Mouse (Mus musculus): ENCODE results near the gene Slc20a1. TPM values are rescaled to one million over a fixed set of nuclear protein-coding genes. Genes with fewer than 3 reads are reported as not detected.

Slc20a1 gene
- polyA plus RNA-seq, 2 experiments from 2014 or later, result 94.7 to 130 TPM

DNA sequence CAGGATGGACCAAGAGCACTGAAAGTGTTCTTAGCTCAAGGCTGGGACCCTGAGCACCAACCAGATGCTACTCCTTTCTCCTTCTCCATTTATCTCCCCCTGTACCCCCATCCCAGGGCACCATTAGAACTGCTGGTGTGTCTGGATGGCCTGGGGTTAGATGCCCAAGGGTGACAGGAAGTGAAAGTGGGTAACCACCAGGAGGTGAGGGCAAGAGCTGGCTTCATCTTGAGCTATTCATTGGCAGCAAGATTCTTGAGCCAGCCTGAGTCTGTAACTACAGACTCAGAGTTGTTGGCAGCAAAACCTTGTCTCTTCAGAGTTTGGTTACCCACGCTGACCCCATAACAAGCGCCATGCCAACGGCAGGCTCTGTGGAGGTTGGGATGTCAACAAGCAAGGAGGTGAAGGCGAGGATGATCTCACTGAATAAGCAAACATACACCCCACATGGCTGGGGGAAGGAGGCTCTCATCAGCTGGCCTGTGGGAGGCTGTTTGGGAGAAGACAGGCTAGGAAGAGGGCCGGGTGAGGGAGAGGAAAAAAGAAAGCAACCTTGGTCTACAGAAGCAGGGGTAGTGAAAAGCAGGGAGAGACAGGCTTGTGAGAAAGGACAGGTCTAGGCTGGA is 12.2 kb upstream of the Slc20a1 start:
- ATAC-seq, result no peak

DNA sequence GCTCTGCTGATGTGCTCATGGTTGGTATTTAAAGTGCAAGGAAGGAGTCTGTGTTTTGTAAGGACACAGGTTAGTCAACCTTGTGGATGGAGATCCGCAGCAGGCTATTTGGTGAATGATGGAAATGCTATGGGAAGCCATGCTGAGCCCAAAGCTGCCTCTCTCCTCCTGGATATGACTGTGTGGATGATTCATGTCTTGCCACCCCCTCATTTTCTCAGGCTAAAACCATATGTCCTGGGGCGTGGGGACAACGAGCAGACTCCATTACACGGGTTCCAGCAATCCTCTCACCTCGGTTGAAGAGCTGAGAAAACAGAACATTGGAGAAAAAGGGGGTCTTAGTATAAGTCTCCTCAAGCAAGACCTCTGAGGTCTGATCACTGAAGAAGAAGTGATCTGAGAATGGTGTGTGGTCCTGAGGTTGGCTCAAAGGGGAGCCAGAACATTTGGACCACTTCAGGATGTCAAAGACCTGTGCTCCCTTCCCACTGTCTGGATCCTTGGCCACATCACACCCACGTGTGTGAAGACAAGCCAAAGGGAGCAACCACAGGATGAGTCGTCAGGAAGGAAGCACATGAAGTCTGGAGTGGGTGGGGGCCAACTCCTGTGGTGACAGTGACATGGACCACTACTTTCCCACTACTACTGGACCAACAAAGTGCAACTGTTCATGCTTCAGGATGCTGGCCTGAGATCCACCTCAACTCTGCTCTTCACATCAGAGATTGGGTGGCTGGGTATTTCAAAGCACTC is 6.0 kb upstream of the Slc20a1 start:
- ATAC-seq, result no peak

DNA sequence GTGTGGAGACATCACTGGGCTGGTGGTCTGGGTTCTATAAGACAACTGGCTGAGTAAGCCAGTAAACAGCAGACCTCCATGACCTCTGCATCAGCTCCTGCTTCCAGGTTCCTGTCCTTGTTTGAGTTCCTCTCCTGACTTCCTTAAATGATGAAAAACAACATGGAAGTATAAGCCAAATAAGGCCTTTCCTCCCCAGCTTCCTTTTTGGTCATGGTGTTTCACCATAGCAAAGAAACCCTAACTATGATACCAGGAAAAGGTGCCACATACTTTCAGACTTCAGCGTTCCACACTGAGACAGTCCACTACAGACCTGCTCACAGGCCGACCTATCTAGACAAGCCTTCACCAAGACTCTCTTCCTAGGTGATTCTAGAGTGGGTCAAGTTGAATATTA is 2.2 kb upstream of the Slc20a1 start:
- no peak for ATAC-seq

DNA sequence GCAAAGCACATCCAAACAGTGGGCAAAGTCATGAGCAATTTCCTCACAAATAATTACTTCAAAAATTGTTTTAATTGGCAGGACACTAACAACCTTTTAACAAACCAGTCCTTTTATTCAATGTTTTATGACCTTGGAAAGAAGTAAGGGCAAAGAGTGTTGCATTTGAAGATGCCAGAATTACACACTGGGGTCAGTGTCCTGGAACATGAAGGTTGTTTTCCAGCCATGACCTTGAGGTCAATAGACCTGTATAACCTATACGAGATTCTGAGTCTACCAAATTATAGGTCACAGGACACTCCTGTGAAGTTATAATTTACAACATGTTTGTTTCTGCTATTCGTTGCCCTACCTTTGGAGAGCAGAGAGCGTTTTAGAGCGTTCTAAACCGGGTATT is 1.4 kb upstream of the Slc20a1 start:
- ATAC-seq, result no peak

DNA sequence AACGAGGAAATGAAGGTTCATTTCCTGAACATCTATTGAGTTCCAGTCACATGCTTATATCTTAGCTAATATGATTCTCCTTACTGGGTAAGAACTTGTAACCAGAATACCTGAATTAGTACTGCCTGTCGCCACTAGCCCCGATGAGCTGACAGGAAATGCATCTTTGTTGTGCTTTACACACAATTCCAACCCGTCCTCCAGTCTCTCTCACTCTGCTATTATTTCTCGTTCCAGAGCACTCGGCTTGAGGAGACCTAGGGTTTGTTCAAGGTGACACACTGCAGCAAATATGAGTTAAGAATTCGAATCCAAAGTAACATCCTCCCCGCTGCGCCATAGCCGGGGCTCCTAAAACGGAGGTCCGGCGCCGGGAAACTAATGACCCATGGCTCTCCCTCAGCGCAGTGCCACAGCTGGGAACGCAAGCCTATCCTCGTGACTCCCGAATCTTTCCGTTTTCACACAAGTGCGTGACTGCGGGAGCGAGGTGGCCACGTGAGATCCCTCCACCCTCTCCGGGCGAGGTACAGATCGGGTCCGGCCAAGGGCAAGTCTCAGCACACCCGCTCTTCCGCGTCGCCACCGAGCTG is 625 bp upstream of the Slc20a1 start:
- peak; percentile 30 for ATAC-seq

DNA sequence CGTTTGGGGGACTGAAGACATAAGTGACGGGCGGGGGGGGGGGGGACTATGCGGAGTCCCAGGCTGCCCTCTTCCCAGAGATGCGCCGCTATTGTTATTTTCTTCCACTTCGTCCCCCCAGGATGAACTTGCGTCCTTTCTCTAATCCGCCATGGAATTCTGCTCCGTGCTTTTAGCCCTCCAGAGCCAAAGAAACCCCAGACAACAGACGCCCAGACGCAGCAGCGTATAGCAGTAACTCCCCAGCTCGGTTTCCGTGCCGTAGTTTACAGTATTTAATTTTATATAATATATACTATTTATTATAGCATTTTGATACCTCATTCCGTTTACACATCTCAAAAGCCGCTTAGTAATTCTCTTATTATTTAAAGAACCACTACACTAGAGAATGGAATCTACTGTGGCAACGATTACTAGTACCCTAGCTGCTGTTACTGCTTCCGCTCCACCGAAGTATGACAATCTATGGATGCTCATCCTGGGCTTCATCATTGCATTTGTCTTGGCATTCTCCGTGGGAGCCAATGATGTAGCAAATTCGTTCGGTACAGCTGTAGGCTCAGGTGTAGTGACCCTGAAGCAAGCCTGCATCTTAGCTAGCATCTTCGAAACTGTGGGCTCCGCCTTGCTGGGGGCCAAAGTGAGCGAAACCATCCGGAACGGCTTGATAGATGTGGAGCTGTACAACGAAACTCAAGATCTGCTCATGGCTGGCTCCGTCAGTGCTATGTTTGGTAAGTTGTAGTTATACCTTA is 943 bp downstream of the Slc20a1 start:
- ATAC-seq, result no peak

DNA sequence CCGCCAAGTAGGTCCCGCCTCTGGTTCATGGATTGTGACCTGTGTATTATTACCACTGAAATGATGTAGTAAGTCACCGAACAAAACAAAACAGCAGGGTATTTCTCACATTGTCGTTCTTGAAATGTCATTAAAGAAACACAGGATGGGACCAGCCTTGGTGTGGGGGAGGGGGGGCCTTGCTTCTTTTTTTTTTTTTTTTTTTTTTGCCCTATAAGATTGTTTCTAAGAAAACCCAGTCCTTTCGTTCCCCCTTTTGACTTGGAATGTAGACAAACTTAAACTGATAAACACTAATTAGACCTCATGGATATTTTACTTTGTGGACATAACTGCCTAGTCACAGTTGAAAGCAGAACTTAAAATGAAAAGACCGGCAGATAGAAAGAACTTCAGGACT is 6.4 kb downstream of the Slc20a1 start:
- no peak for ATAC-seq

DNA sequence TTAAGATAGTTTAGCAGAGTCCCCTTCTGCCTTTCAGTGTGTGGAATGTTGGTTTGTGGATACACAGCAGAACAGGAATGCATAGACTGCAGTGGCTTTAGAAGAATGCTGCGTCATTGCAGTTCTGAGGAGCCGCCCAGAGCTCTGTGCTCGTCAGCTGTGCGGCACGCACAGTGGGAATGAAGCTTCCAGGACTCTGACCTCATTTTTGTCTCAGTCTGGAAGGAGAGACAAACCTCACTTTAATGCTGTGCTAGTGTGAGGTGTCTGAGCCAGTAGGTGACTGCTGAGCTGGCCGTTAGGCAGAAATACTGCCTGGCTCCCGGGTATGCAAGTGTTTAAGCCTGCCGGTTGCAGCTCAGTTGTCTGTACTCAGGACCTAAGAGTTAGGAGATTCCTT is 8.3 kb downstream of the Slc20a1 start:
- ATAC-seq, result no peak

DNA sequence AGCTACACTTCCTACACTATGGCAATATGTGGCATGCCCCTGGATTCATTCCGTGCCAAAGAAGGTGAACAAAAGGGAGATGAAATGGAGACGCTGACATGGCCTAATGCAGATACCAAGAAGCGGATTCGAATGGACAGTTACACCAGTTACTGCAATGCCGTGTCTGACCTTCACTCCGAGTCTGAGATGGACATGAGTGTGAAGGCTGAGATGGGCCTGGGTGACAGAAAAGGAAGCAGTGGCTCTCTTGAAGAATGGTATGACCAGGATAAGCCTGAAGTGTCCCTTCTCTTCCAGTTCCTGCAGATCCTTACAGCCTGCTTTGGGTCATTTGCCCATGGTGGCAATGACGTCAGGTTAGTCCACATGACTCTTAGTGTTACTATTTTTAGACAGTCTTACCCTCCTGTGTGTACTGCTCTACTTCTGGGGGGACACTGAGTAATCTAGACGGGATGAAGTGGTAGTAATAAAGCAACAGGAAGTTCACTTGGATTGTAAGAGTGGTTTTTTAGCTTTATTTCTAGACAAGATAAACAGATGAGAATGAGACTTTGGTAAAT is 9.7 kb downstream of the Slc20a1 start:
- ATAC-seq, result no peak

DNA sequence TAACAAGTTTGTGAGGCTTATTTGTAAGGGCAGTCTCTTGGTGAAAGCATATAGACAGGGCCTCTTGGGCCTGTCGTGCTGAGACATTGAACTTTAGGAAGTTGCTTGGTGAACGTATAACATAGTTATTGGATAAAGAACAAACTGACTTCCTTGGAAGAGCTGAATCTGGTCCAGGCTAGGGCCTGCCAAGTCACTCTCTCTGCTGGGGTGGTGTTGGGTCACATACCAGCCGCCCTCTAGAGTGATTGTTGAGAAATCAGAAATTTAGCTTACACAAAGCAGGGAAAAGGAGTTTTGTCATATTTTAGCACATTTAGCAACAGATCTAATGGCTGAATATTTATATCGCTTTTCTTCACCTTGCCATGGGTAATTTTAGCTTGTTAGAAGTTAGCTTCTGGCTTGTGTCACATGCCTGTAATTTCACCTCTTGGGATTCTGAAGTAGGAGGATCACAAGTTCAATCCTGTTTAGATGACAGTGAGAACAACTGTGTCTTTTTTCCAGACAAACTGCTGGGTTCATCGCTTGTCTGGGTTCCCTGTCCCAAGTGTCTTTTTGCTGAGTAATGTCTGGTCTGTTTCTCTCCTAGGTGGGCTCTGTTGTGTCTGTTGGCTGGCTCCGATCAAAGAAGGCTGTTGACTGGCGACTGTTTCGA is 11.7 kb downstream of the Slc20a1 start:
- no peak for ATAC-seq

DNA sequence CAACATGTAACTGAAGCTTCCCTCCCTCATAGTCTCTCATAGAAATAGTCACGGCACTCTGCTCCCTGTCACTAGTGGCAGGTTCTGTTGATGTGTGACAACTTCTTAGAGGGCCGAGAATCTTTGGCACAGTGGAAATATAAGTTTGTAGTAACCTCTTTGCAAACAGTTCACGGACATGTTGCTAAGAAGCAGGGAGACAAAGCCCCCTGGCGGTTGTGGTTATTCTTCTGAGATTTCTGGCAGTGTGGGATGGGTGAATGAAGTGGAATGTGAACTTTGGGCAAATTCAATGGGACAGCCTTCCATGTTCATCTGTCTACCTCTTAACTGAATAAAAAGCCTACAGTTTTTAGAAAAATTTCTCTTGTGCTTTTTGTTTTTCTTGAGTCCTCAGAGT is 12.7 kb downstream of the Slc20a1 start:
- no peak for ATAC-seq

DNA sequence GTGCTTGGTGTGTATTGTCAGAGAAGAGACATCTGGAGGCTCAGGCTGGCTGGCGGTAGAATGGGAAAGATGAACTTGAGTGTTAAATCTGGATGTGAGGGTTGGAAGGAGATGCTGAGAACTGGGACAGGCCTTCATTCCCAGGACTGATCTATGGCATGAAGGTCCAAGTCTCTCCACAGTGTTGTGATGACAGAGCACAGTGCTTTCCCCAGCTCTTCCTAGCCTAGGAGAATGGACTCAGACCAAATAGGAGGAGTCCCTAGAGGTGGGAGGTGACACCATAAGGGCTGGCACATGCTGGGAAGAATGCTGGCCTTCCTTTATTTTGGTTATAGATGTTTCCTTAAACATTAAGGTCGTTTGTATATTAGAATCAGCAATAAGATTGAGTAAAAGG is 13.4 kb downstream of the Slc20a1 start:
- no peak for ATAC-seq

DNA sequence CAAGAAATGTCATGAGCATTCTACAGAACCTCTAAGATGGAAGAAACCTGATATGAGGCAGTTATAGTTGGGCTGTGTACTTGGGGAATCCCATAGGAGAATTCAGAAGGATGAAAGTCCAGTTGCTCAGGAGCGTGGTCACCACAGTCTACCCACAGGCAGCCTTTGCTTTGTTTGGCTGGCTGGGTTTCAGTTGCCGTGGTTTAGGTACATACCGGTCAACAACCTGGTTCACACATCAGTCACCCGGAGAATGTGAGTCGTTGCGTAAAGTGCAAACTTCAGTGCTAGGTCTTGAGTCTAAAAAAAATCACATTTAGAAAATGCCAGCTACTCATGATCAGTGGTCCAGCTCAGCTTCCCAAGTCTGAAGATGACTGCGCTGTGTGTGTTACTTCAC is 14.0 kb downstream of the Slc20a1 start:
- ATAC-seq, result no peak

DNA sequence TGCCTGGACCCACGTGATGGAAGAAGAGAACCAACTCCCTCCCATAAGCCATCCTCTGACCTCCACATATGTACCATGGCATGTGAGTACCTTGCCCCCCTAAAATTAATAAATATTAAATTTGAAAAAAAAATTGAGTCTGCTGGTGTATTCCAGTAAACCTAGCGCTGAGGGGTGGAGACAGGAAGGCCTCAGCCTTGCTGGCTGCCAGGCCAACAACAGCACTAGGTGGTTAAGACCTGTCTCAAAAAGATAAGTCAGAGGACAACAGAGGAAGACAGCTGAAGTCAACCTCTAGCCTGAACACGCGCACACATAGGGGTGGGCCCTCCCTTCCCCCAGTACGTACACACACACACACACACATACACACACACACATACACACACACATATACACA is 16.2 kb downstream of the Slc20a1 start:
- ATAC-seq, result no peak

DNA sequence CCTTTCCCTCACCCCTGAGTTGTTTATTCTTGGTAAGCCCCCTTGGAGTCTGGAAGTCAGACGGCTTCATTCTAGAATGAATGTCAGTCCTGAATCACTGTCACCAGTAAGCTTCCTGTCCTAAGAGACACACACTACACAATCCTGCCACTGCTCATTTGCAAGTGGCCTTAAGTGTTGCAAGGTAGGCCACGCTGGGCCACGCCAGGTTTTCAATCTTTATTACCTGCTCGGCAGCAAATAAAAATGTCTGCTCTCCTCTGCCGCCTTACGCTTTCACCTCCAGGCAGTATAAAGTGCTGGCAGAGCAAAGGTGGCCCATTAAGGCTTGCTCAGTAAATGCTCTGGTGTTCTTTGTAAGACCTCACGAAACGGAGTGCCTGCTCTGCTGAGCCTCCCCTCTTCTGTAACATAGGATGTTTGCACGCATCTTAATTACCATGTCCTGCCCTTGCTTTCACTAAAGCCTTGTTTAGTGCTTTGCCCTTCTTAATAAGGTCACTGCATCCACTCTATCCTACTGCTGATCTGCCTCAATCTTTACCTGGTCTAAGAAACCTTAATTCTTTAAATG is 19.1 kb downstream of the Slc20a1 start:
- ATAC-seq, result no peak

DNA sequence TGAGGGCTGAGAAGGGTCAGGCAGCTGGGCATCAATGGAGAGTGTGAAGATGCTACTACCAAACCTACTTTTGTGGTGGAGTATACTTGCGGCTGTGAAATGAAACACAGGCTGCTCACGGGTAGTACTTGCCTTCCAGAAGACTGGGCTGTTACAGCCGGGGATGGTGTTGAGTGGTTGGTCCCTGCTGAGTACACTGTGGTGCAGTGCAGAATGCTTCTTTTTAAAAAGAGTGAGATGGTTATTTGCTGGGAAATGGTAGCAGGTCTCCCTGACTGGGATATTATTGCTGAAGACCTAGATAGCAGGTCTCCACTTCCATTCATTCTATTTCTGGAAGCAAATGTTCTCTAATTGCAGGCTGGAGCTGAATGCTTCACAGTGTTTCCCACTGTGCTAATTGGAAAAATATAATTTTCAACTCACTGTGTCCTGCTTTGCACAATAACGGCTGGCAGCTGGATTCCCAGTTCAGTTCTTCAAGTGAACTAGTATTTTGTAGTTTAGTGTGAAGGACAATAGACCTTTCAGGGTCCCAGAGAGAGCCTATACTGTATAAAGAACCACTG is 20.1 kb downstream of the Slc20a1 start:
- no peak for ATAC-seq

DNA sequence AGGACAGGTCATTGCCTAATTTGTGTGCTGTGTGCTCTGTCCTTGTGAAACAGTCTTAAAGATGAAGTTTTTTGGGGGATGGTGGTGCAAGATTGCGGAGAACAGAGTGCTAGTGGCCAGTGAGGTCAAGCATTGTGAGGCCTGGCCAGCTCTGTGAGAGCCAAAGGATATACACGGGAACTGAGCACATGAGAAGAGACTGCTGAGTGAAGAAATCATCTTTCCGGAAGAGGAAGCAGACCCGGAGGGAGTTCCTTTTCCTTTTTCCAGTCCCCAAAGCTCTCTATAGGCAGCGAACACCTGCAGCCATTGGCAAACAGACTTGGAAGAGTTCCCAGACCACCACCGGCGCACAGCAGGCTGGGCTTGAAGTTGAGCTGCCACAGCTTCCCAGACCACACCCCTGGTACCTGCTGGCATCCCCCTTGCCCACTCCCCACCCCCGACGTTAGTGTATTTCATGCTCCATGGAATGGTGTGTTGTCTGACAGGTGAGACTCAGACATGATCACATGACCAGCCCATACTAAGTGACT is 22.6 kb downstream of the Slc20a1 start:
- no peak for ATAC-seq

DNA sequence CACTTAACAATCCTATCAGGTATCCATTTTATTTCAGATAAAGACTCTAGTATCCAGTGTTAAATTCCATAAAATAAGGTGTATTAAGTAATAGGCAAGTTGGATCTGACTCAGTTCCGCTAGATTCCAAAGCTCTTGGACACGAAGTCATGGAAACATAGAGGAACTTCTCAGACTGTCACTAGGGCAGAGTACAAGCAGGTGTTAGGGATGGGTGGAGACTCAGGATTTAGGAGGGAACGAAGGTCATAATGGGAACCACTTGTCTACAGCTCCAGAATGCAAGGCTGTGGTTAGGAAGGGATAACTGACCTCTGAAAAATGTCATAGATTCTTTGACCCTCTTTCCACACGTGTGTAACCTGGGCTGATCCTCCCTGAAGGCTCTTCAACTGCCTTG is 25.6 kb downstream of the Slc20a1 start:
- no peak for ATAC-seq

DNA sequence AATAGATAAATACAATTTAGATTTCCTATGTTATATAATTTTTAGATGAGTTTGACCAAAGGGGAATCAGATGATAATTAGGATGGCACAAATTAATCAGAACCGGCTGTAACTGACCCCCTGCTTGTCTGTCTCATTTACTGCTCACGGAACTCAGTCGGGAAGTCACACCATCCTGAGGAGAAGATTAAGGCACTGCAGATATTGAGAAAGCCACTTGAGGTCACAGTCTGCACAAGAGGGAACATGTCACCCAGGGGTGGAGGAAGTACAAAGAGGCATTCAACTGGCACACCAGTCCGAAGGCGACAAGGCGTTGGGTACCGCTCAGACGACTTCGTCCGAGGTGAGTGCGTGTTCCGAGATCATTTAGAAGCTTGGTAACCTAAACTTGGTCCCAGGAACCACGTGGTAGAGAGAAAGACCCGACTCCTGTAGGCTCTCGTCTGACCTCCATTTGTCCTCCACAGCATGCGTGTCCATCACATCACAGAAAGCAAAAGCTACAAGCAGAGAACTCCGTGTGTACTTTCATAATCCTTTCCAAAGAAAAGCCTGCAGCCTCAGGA is 26.8 kb downstream of the Slc20a1 start:
- ATAC-seq, result no peak

DNA sequence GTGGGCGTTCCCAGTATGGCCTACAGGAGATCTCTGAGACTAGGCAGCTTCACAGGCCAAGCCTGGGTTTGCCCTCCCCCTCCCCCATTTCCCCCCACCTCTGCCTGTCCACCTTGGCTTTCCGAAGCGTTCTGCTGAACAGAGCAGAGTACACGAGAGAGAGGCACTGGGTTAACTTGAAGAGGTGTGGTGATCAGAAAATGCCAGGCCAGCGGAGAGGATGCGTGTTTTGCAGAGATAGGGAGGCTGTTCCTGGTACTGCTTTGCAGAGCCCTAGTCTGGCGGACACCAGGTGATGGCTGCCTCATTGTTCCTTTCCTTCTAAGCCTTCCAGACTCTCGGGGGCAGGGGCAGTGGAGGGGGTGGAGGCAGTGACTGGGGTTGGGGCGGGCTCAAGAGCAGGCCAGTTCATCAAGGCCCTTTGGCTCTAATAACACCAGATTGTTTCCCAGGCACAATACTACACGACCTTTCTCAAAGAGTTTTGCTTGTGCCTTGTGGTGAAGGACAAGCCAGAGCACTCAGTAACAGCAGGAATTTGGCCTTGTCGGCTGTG is 27.8 kb downstream of the Slc20a1 start:
- no peak for ATAC-seq

DNA sequence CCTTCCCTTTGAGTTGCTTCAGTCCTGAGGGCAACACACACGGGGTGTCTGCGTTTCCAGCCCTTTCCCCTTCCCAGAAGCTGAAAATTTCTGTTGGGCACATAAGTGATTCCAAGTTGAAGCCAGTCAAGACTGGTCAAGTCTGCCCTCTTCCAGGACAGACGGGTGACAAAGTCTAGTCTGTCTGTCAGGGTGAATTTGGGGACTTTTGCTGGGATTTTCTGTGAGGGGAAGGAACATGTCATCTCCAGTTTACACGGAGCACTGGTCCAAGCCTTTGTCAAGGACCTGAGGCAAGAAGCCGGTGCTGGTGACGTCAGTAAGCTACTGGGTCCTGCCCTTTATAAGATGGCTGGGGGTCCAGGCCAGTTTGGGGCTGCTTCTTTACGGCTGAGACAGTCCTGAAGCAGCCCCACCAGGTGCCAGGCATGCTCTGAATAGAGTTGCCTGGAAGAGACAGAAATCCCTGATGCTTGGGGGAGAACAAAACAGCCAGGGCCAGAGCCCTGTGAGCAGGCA is 28.5 kb downstream of the Slc20a1 start:
- no peak for ATAC-seq

All from CD4-positive, CD25-positive, alpha-beta regulatory T cell, adult 4 months (primary cell).